Mouse (Mus musculus) T-cell, adult 2 months (primary cell): Measurements from ENCODE around the gene Rims4.

Experiments used
- DNase-seq: peaks from one replicate; pipeline ENCODE4 v3.0.0; 2022; ENCODE audit warnings: low spot score

The Rims4 gene

GRCm38 (mm10) chr2:163909604-163910003 lies 8.9 kb downstream of the Rims4 start:
- DNase-seq, result no peak

GRCm38 (mm10) chr2:163907131-163907530 lies 11.4 kb downstream of the Rims4 start:
- no peak for DNase-seq

GRCm38 (mm10) chr2:163904323-163904722 lies 14.2 kb downstream of the Rims4 start:
- DNase-seq, result no peak

- no peak for DNase-seq
These were observed 15.0 kb downstream of the Rims4 start for GRCm38 (mm10) chr2:163903461-163903860.

GRCm38 (mm10) chr2:163902448-163902847 lies 16.0 kb downstream of the Rims4 start:
- DNase-seq, result no peak

- DNase-seq, result no peak
These were observed 17.4 kb downstream of the Rims4 start for GRCm38 (mm10) chr2:163901043-163901442.

- no peak for DNase-seq
These were observed 18.5 kb downstream of the Rims4 start for GRCm38 (mm10) chr2:163899910-163900411.

GRCm38 (mm10) chr2:163897988-163898535 lies 20.4 kb downstream of the Rims4 start:
- no peak for DNase-seq

- no peak for DNase-seq
These were observed 21.5 kb downstream of the Rims4 start for GRCm38 (mm10) chr2:163897026-163897425.

- DNase-seq, result no peak
These were observed 23.3 kb downstream of the Rims4 start for GRCm38 (mm10) chr2:163895156-163895555.

- DNase-seq, result no peak
These were observed 24.8 kb downstream of the Rims4 start for GRCm38 (mm10) chr2:163893446-163894370.

- DNase-seq, result no peak
These were observed 27.2 kb downstream of the Rims4 start for GRCm38 (mm10) chr2:163891271-163891670.

- no peak for DNase-seq
These were observed 27.9 kb downstream of the Rims4 start for GRCm38 (mm10) chr2:163890586-163890985.

- DNase-seq, result no peak
These were observed 29.1 kb downstream of the Rims4 start for GRCm38 (mm10) chr2:163889411-163889810.

GRCm38 (mm10) chr2:163882859-163883652 lies 35.4 kb downstream of the Rims4 start:
- no peak for DNase-seq

- DNase-seq, result no peak
These were observed 37.6 kb downstream of the Rims4 start for GRCm38 (mm10) chr2:163880891-163881290.

GRCm38 (mm10) chr2:163876830-163877498 lies 41.5 kb downstream of the Rims4 start:
- no peak for DNase-seq

- DNase-seq, result no peak
These were observed 43.0 kb downstream of the Rims4 start for GRCm38 (mm10) chr2:163875484-163875883.

GRCm38 (mm10) chr2:163874877-163875276 lies 43.6 kb downstream of the Rims4 start:
- DNase-seq, result no peak

- DNase-seq, result no peak
These were observed 46.6 kb downstream of the Rims4 start for GRCm38 (mm10) chr2:163871906-163872305.

- no peak for DNase-seq
These were observed 47.2 kb downstream of the Rims4 start for GRCm38 (mm10) chr2:163871266-163871665.

GRCm38 (mm10) chr2:163869783-163870182 lies 48.7 kb downstream of the Rims4 start:
- no peak for DNase-seq
